Mouse (Mus musculus) layer of hippocampus, postnatal 25 days (tissue): ENCODE measurements around the gene Dmgdh. TPM values are rescaled to one million over a fixed set of nuclear protein-coding genes. Genes with fewer than 3 reads are reported as not detected.
A peak's percentile ranks its signal among the peaks of the same experiment; 100 is the strongest.

Experiments used
- DNase-seq, 2 experiments: peaks; one replicate each; pipeline ENCODE4 v3.0.0; 2022; ENCODE audit warnings: mixed read lengths in 2 of 2, low spot score in 1 of 2; ENCODE audit errors: extremely low spot score in 1 of 2
- total RNA-seq, 2 experiments: library from RNA; stranded (reverse); gene quantifications; 2 replicates each; pipeline ENCODE4 v1.2.3; 2021

Dmgdh gene
- total RNA-seq = under 1 TPM; 0.22 to 0.23 TPM

GRCm38 (mm10) chr13:93674131-93674561 lies at the start of gene Dmgdh, which contains the start of gene Bhmt2:
Gene Dmgdh, plus strand, starts transcription at chr13:93674433.
Gene Bhmt2, minus strand, starts transcription at chr13:93674302.
- no peak for DNase-seq

GRCm38 (mm10) chr13:93628861-93629260 lies 45.4 kb upstream of the Dmgdh start:
- no peak for DNase-seq

GRCm38 (mm10) chr13:93630941-93631705 lies 43.1 kb upstream of the Dmgdh start:
- DNase-seq = peak in 1 of 2 experiments; percentile 17

GRCm38 (mm10) chr13:93632927-93633326 lies 41.3 kb upstream of the Dmgdh start:
- DNase-seq = no peak

- DNase-seq = no peak
These were observed 37.7 kb upstream of the Dmgdh start for GRCm38 (mm10) chr13:93636561-93636960.

GRCm38 (mm10) chr13:93637282-93638245 lies 36.7 kb upstream of the Dmgdh start, which contains the start of gene Bhmt:
Gene Bhmt, minus strand, starts transcription at chr13:93637961.
- no peak for DNase-seq

GRCm38 (mm10) chr13:93639636-93640035 lies 34.6 kb upstream of the Dmgdh start:
- no peak for DNase-seq

GRCm38 (mm10) chr13:93648387-93649130 lies 25.7 kb upstream of the Dmgdh start:
- DNase-seq = no peak

GRCm38 (mm10) chr13:93653382-93653781 lies 20.9 kb upstream of the Dmgdh start:
- DNase-seq = no peak

GRCm38 (mm10) chr13:93657941-93658340 lies 16.3 kb upstream of the Dmgdh start:
- no peak for DNase-seq

GRCm38 (mm10) chr13:93667586-93667985 lies 6.6 kb upstream of the Dmgdh start:
- DNase-seq = no peak

- no peak for DNase-seq
These were observed 1.9 kb upstream of the Dmgdh start for GRCm38 (mm10) chr13:93672371-93672770.

GRCm38 (mm10) chr13:93673296-93673695 lies 937 bp upstream of the Dmgdh start:
- DNase-seq = no peak

- no peak for DNase-seq
These were observed 2.6 kb downstream of the Dmgdh start for GRCm38 (mm10) chr13:93676864-93677263.

- DNase-seq = no peak
These were observed 9.1 kb downstream of the Dmgdh start for GRCm38 (mm10) chr13:93683336-93683735.

- no peak for DNase-seq
These were observed 11.0 kb downstream of the Dmgdh start for GRCm38 (mm10) chr13:93685226-93685625.

GRCm38 (mm10) chr13:93687321-93687720 lies 13.1 kb downstream of the Dmgdh start:
- no peak for DNase-seq

GRCm38 (mm10) chr13:93689566-93689965 lies 15.3 kb downstream of the Dmgdh start:
- no peak for DNase-seq

- DNase-seq = no peak
These were observed 16.6 kb downstream of the Dmgdh start for GRCm38 (mm10) chr13:93690821-93691220.

GRCm38 (mm10) chr13:93698866-93699265 lies 24.6 kb downstream of the Dmgdh start:
- no peak for DNase-seq
